Mouse (Mus musculus): ENCODE measurements around the gene Nap1l1.

- TF ChIP-seq TAL1 (IDR thresholded peaks at IDR 0.05; ENCODE audit: low read length) (no peak), GATA1 (IDR thresholded peaks at IDR 0.05; ENCODE audit: low read length) (no peak)
These were observed 54.6 kb downstream of the Nap1l1 start for GRCm38 (mm10) chr10:111527613-111528012.
